Mouse (Mus musculus) forebrain, embryonic 13.5 days (tissue): ENCODE results near the gene Polr3g. TPM values are rescaled to one million over a fixed set of nuclear protein-coding genes. Genes with fewer than 3 reads are reported as not detected.
"Not testable (repeated sequence)": the region's sequence is repeated elsewhere in the genome, so short reads cannot be mapped to it uniquely, and the experiment has no call there.

ENCODE experiments used
- ATAC-seq: fragments of 200-750 bp; cut with Nextera tagmentation; 2 replicates; pipeline ENCODE4 v1.8.0; 2017
- H3K27ac ChIP-seq: fragments of 300-500 bp; sonication (generic); 2 replicates; pipeline ENCODE4 v1.5.1; 2015; ENCODE audit warnings: inconsistent platforms, mild to moderate bottlenecking, moderate library complexity
- H3K27me3 ChIP-seq: fragments of 300-500 bp; sonication (generic); 2 replicates; pipeline ENCODE4 v1.6.1; 2015; ENCODE audit warnings: mild to moderate bottlenecking, inconsistent platforms
- H3K36me3 ChIP-seq: fragments of 300-500 bp; sonication (generic); 2 replicates; pipeline ENCODE4 v1.6.1; 2015; ENCODE audit warnings: mild to moderate bottlenecking, inconsistent platforms; ENCODE audit not compliant: poor library complexity, severe bottlenecking
- H3K4me1 ChIP-seq: fragments of 300-500 bp; sonication (generic); 2 replicates; pipeline ENCODE4 v1.6.1; 2015; ENCODE audit warnings: inconsistent platforms
- H3K4me2 ChIP-seq: fragments of 300-500 bp; sonication (generic); 2 replicates; pipeline ENCODE4 v1.6.1; 2015; ENCODE audit warnings: inconsistent platforms, mild to moderate bottlenecking, moderate library complexity
- H3K4me3 ChIP-seq: fragments of 300-500 bp; sonication (generic); 2 replicates; pipeline ENCODE4 v1.5.1; 2015; ENCODE audit warnings: mild to moderate bottlenecking, inconsistent platforms
- H3K9ac ChIP-seq: fragments of 300-500 bp; sonication (generic); 2 replicates; pipeline ENCODE4 v1.6.1; 2015; ENCODE audit warnings: mild to moderate bottlenecking, inconsistent platforms
- H3K9me3 ChIP-seq: fragments of 300-500 bp; sonication (generic); replicated peaks from 2 replicates; pipeline ENCODE4 v1.6.1; 2016; ENCODE audit warnings: inconsistent platforms
- WGBS: fragments of 180-500 bp; shearing (Covaris S2); methylation state at CpG from one replicate; pipeline ENCODE4 v1.1.7; 2015; 5-methylcytosine and 5-hydroxymethylcytosine counted together
- polyA plus RNA-seq: library from polyadenylated mRNA; unstranded; fragments of >200 nt; fragmentation: Nextera tagmentation; extraction: Ambion mirVana; gene quantifications from 2 replicates; pipeline ENCODE4 v1.2.1, GENCODE M21; 2015

The Polr3g gene
- polyA plus RNA-seq, 1 experiment from 2014 or later: 7.7 TPM

- Histone ChIP-seq H3K4me3 (no peak overlapping the region), H3K9ac (no peak overlapping the region), H3K36me3 (no peaks in the 10 kb centered on the region), H3K4me2 (no peak overlapping the region), H3K27me3 (no peaks in the 10 kb centered on the region), H3K9me3 (no peaks in the 10 kb centered on the region), H3K27ac (no peak overlapping the region), H3K4me1 (peaks cover 17% of the 10 kb centered on the region; the same call in 1 of the 2 replicates)
- WGBS: 88% methylated on average over 6 of the region's 6 CpGs
- ATAC-seq: no peak
These were observed 64.5 kb downstream of the Polr3g start for GRCm38 (mm10) chr13:81646348-81646747.

- Histone ChIP-seq H3K27me3 (no peaks in the 10 kb centered on the region), H3K4me1 (peaks cover 30% of the 10 kb centered on the region), H3K27ac (no peak overlapping the region), H3K36me3 (no peaks in the 10 kb centered on the region), H3K9me3 (no peaks in the 10 kb centered on the region), H3K9ac (no peak overlapping the region), H3K4me3 (no peak overlapping the region), H3K4me2 (no peak overlapping the region)
- ATAC-seq: no peak
- 90% methylated on average over 11 of the region's 11 CpGs for WGBS
These were observed 66.7 kb downstream of the Polr3g start for GRCm38 (mm10) chr13:81644047-81644565.

GRCm38 (mm10) chr13:81642491-81643149 is 68.2 kb downstream of the Polr3g start:
- Histone ChIP-seq H3K4me3 (no peak overlapping the region), H3K9ac (no peak overlapping the region), H3K36me3 (no peaks in the 10 kb centered on the region), H3K27ac (peak overlapping the region; percentile 6; the same call in 1 of the 2 replicates), H3K4me1 (peaks cover 30% of the 10 kb centered on the region), H3K9me3 (no peaks in the 10 kb centered on the region), H3K4me2 (no peak overlapping the region), H3K27me3 (no peaks in the 10 kb centered on the region)
- WGBS: 49% methylated on average over 7 of the region's 7 CpGs
- no peak for ATAC-seq

- Histone ChIP-seq H3K4me1 (peaks cover 30% of the 10 kb centered on the region), H3K4me3 (0 out of 2 replicates have a peak overlapping the region, but pooled peaks have one; percentile 18), H3K27ac (peak overlapping the region; percentile 75), H3K36me3 (no peaks in the 10 kb centered on the region), H3K9ac (no peak overlapping the region), H3K9me3 (no peaks in the 10 kb centered on the region), H3K27me3 (no peaks in the 10 kb centered on the region), H3K4me2 (peak overlapping the region; percentile 51)
- ATAC-seq: peak; percentile 81
- WGBS: under 1% methylated on average over 8 of the region's 8 CpGs
These were observed 69.3 kb downstream of the Polr3g start for GRCm38 (mm10) chr13:81641289-81642045.

- H3K4me2 ChIP-seq: peak overlapping the region; percentile 51
- no peaks in the 10 kb centered on the region for H3K27me3 ChIP-seq
- H3K4me1 ChIP-seq: peaks cover 30% of the 10 kb centered on the region
- H3K4me3 ChIP-seq: no peak overlapping the region
- WGBS: 26% methylated on average over 6 of the region's 6 CpGs
- no peaks in the 10 kb centered on the region for H3K36me3 ChIP-seq
- H3K9me3 ChIP-seq: no peaks in the 10 kb centered on the region
- peak; percentile 36 for ATAC-seq
- H3K9ac ChIP-seq: no peak overlapping the region
- peak overlapping the region; percentile 75 for H3K27ac ChIP-seq
These were observed 69.9 kb downstream of the Polr3g start for GRCm38 (mm10) chr13:81640881-81641280.

- Histone ChIP-seq H3K4me1 (peaks cover 30% of the 10 kb centered on the region), H3K9me3 (no peaks in the 10 kb centered on the region), H3K4me3 (no peak overlapping the region), H3K4me2 (no peak overlapping the region), H3K27ac (no peak overlapping the region), H3K27me3 (no peaks in the 10 kb centered on the region), H3K36me3 (no peaks in the 10 kb centered on the region), H3K9ac (no peak overlapping the region)
- ATAC-seq: peak; percentile 66; the same call in 1 of the 2 replicates
- 4% methylated on average over 4 of the region's 4 CpGs for WGBS
These were observed 71.2 kb downstream of the Polr3g start for GRCm38 (mm10) chr13:81639624-81640023.

GRCm38 (mm10) chr13:81632720-81633415 is 77.9 kb downstream of the Polr3g start, which contains the start of gene Adgrv1:
Gene Adgrv1, minus strand, starts transcription at chr13:81633154.
- Histone ChIP-seq H3K9me3 (no peaks in the 10 kb centered on the region), H3K4me2 (peak within 1 kb of the TSS; percentile 86), H3K4me3 (peak within 1 kb of the TSS; percentile 68), H3K27me3 (no peaks in the 10 kb centered on the region), H3K27ac (peak within 1 kb of the TSS; percentile 63), H3K4me1 (peaks cover 41% of the 10 kb centered on the region), H3K9ac (peak within 1 kb of the TSS; percentile 82), H3K36me3 (no peaks in the 10 kb centered on the region)
- peak; percentile 96 for ATAC-seq
- WGBS: under 1% methylated on average over 42 of the region's 42 CpGs

GRCm38 (mm10) chr13:81630566-81630965 is 80.2 kb downstream of the Polr3g start:
- Histone ChIP-seq H3K36me3 (no peaks in the 10 kb centered on the region), H3K27me3 (no peaks in the 10 kb centered on the region), H3K4me1 (peaks cover 55% of the 10 kb centered on the region), H3K9ac (no peak overlapping the region), H3K4me3 (peak overlapping the region; percentile 36), H3K27ac (no peak overlapping the region; the same call in 1 of the 2 replicates), H3K4me2 (peak overlapping the region; percentile 57), H3K9me3 (no peaks in the 10 kb centered on the region)
- 3% methylated on average over 5 of the region's 5 CpGs for WGBS
- no peak for ATAC-seq

- H3K4me2 ChIP-seq: peak overlapping the region; percentile 57
- H3K27me3 ChIP-seq: no peaks in the 10 kb centered on the region
- no peak overlapping the region for H3K9ac ChIP-seq
- WGBS: 6% methylated on average over 3 of the region's 3 CpGs
- peak; percentile 67 for ATAC-seq
- H3K4me1 ChIP-seq: peaks cover 55% of the 10 kb centered on the region
- H3K9me3 ChIP-seq: no peaks in the 10 kb centered on the region
- no peaks in the 10 kb centered on the region for H3K36me3 ChIP-seq
- peak overlapping the region; percentile 84 for H3K27ac ChIP-seq
- no peak overlapping the region for H3K4me3 ChIP-seq
These were observed 81.4 kb downstream of the Polr3g start for GRCm38 (mm10) chr13:81629395-81629794.

GRCm38 (mm10) chr13:81628631-81629190 is 82.1 kb downstream of the Polr3g start:
- Histone ChIP-seq H3K4me2 (0 out of 2 replicates have a peak overlapping the region, but pooled peaks have one; percentile 10), H3K36me3 (no peaks in the 10 kb centered on the region), H3K27ac (peak overlapping the region; percentile 84), H3K9ac (no peak overlapping the region), H3K4me3 (no peak overlapping the region), H3K4me1 (peaks cover 55% of the 10 kb centered on the region), H3K9me3 (no peaks in the 10 kb centered on the region), H3K27me3 (no peaks in the 10 kb centered on the region)
- peak; percentile 48 for ATAC-seq
- WGBS: 4% methylated on average over 2 of the region's 2 CpGs

GRCm38 (mm10) chr13:81627861-81628260 is 83.0 kb downstream of the Polr3g start:
- peak overlapping the region; percentile 41 for H3K4me2 ChIP-seq
- H3K9ac ChIP-seq, ATAC-seq, H3K9me3 ChIP-seq, H3K36me3 ChIP-seq, H3K4me3 ChIP-seq, H3K27me3 ChIP-seq: not testable (repeated sequence)
- WGBS: 42% methylated on average over 1 of the region's 1 CpGs
- peaks cover 50% of the 10 kb centered on the region for H3K4me1 ChIP-seq
- peak overlapping the region; percentile 84 for H3K27ac ChIP-seq
